Mouse (Mus musculus) testis, adult 2 months (tissue): ENCODE data around the gene AB124611. TPM values are rescaled to one million over a fixed set of nuclear protein-coding genes. Genes with fewer than 3 reads are reported as not detected.
A peak's percentile ranks its signal among the peaks of the same experiment; 100 is the strongest.

Experiments used
- H3K27ac ChIP-seq: fragments of 200-500 bp; 2 replicates; pipeline ENCODE4 v1.5.1; 2012; ENCODE audit warnings: low read depth, low read length; ENCODE audit not compliant: control insufficient read depth, insufficient read depth
- H3K27me3 ChIP-seq: fragments of 200-500 bp; 2 replicates; pipeline ENCODE4 v1.6.1; 2012; ENCODE audit warnings: mild to moderate bottlenecking, low read length, moderate library complexity; ENCODE audit not compliant: control insufficient read depth, insufficient read depth
- H3K36me3 ChIP-seq: fragments of 200-500 bp; 2 replicates; pipeline ENCODE4 v1.6.1; 2012; ENCODE audit warnings: mild to moderate bottlenecking, low read length; ENCODE audit not compliant: control insufficient read depth, insufficient read depth
- H3K4me1 ChIP-seq: fragments of 200-500 bp; 2 replicates; pipeline ENCODE4 v1.6.1; 2012; ENCODE audit warnings: low read length; ENCODE audit not compliant: control insufficient read depth, insufficient read depth
- H3K4me3 ChIP-seq: fragments of 200-500 bp; 2 replicates; pipeline ENCODE4 v1.5.1; 2012; ENCODE audit warnings: low read depth, mild to moderate bottlenecking, low read length, moderate library complexity, mixed read lengths; ENCODE audit not compliant: control insufficient read depth
- CTCF ChIP-seq: fragments of 200-500 bp; IDR thresholded peaks from 2 replicates; pipeline ENCODE4 v1.5.1; 2012; ENCODE audit warnings: low read depth, mild to moderate bottlenecking, inconsistent platforms, low read length, moderate library complexity; ENCODE audit not compliant: control insufficient read depth, insufficient read depth, insufficient replicate concordance
- POLR2A ChIP-seq: fragments of 200-500 bp; IDR thresholded peaks from 2 replicates; pipeline ENCODE4 v1.6.1; 2012; ENCODE audit warnings: low read depth, mild to moderate bottlenecking, inconsistent platforms, low read length, moderate library complexity; ENCODE audit not compliant: control insufficient read depth
- polyA plus RNA-seq: library from polyadenylated mRNA; depleted of rRNA; stranded (reverse); fragments of >200 nt; gene quantifications from 2 replicates; pipeline ENCODE4 v1.2.3, GENCODE M21; 2012

Gene AB124611
- polyA plus RNA-seq, 1 experiment = 0.23 TPM

DNA sequence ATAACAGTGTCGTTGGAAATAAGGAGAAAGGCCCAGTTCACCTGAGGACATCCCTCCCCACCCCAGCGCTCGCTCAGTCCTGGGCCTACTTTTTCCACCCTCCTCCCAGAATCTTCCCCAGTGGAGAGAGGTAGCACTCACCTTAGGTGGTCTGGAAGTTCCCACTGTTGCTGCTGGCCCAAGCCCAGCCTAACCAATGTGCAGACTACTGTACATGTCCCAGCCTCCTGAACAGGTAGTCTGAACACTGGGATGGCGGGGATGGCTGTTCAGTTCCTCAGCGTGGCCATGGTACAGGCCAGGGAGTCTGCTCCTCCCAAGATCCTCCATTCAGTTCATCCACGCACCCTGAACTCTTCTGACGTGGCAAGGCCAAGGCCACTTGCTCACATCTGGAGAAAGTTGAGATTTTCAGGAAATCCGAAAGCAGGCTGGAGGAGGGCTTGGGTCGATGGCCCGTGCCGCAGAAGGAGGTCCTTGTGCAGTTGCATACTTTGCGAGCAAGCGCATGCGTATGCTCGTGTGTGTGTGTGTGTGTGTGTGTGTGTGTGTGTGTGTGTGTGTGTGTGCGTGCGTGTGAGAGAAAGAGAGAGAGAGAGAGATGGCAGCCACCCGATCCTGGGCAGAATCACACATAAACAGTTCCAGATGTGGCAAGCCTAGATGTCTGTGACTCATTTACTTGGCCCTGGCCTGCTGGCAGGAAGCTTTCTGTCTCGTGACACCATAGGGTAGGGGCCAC, 29.5 kb upstream of the AB124611 start:
- no peak for TF ChIP-seq POLR2A
- TF ChIP-seq CTCF = no peak
- Histone ChIP-seq H3K27ac (no peak overlapping the region), H3K27me3 (no peaks in the 10 kb centered on the region), H3K36me3 (no peaks in the 10 kb centered on the region; the same call in 1 of the 2 replicates), H3K4me3 (no peak overlapping the region), H3K4me1 (no peaks in the 10 kb centered on the region)

DNA sequence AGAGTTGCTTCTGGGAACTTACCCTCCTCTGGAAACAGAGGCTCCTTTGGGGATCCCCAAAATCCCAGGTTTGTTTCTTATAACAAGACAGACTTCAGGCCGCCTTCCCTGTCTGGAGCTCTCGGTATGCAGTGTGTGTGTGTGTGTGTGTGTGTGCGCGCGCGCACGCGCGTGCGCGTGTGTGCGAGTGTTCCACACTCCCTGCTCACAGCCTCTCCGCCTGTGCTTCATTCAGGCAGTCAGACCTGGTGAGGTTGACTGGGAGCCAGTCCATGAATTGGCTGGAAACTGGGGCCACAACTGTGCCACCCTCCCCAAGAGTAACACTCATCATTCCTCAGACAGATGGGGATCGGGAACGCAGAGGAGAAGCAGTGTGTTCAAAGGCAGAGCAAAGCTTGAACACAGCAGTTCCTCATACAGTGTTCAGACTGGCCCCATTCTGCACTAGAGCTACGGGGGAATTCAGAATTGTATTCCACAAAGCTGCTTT, 28.9 kb upstream of the AB124611 start:
- Histone ChIP-seq H3K4me3 (no peak overlapping the region), H3K4me1 (no peaks in the 10 kb centered on the region), H3K27ac (peak overlapping the region; percentile 34; the same call in 1 of the 2 replicates), H3K27me3 (no peaks in the 10 kb centered on the region), H3K36me3 (no peaks in the 10 kb centered on the region; the same call in 1 of the 2 replicates)
- TF ChIP-seq POLR2A = no peak
- TF ChIP-seq CTCF = no peak

DNA sequence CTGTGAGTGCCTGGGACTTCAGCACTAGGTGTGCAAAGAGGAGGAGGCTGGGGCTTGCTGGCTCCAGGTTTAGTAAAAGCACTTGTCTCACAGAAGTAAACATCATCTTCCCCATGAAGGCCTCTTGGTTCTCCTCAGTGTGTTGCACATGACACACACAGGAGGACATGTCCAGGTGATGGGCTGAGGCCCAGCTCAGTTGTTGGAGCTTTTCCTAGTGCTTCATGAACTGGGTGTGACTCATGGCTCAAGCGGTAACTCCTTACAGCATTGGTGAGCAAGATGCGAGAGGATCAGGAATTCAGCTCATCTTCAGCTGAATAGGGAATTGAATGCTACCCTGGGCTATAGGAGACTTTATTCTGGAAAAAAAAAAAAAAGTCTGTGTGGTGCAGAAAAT, 28.3 kb upstream of the AB124611 start:
- H3K4me1 ChIP-seq = no peaks in the 10 kb centered on the region

DNA sequence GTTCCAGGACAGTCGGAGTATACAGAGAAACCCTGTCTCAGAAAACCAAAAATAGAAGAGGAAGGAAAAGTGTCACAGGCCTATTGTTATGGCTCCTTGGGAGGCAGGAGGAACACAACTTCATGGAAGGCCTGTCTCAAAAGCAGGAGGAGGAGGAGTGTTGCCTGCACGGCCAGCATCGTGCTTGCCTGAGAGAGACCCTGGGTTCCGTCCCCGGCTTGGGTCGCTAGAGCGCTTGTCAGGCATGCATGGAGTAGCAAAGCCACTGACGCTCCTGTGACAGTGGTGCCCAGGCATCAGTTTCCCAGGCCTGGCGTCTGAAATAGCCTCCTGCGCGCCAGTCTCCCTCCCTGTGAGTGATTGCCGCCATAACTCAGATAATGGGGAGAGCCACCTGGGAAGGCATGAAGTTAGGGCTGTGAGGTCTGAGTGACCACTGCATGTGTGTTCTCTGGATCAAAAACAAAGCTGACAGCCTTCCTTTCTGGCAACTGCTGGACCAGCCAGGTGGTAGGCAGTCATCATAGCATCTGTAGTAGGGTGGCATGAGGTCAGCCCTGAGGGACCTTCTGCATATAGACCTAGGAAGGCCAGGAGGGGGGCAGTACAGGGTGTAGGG, 27.6 kb upstream of the AB124611 start:
- TF ChIP-seq CTCF (no peak), POLR2A (no peak)
- no peaks in the 10 kb centered on the region for H3K4me1 ChIP-seq
- H3K36me3 ChIP-seq = no peaks in the 10 kb centered on the region; the same call in 1 of the 2 replicates
- H3K27ac ChIP-seq = no peak overlapping the region
- no peak overlapping the region for H3K4me3 ChIP-seq
- no peaks in the 10 kb centered on the region for H3K27me3 ChIP-seq

More for the DNA sequence above, 28.3 kb upstream of the AB124611 start:
- Histone ChIP-seq H3K36me3 (no peaks in the 10 kb centered on the region; the same call in 1 of the 2 replicates), H3K4me3 (no peak overlapping the region), H3K27ac (no peak overlapping the region), H3K27me3 (no peaks in the 10 kb centered on the region)
- TF ChIP-seq CTCF (no peak), POLR2A (no peak)

DNA sequence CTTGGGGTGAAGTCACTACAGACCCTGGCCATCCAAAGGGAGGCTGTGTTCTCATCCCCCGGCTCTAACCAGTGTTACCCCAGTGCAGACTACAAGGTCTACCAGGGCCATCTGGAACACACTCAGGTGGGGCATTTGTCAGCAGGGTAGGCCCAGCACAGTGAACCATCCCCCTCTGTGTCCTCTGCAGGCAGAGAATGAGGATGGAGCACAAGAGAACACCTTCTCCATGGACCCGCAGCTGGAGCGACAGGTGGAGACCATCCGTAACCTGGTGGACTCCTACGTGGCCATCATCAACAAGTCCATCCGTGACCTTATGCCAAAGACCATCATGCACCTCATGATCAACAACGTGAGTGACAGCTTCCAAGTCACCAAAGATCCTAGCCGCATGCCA, 22.6 kb upstream of the AB124611 start:
- no peaks in the 10 kb centered on the region; the same call in none of the 2 replicates for H3K4me1 ChIP-seq
- H3K36me3 ChIP-seq = no peaks in the 10 kb centered on the region; the same call in 1 of the 2 replicates
- peak overlapping the region; percentile 0; the same call in 1 of the 2 replicates for H3K4me3 ChIP-seq
- TF ChIP-seq CTCF (no peak), POLR2A (no peak)
- H3K27ac ChIP-seq = no peak overlapping the region
- no peaks in the 10 kb centered on the region for H3K27me3 ChIP-seq

DNA sequence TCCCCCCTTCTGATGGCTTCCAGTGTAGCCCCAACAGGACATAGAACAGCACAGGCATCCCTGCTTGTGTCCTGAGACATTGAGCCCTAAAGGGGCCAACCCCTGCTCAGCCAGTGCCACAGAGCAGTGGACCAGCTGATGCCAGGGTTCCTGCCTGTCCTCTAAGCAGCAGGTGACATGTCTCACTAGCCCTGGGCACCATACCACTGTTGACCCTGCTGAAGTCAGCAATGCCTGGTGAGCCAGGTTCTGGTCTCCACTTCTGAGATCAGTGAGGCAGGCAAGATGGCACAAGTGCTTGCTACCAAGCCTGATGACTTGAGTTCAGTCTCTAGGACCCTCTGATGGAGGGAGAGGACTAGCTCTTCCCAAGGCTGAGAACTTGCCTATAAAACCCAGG, 20.2 kb upstream of the AB124611 start:
- no peak overlapping the region for H3K27ac ChIP-seq
- H3K4me3 ChIP-seq = peak overlapping the region; percentile 65
- no peaks in the 10 kb centered on the region for H3K27me3 ChIP-seq
- peaks cover 13% of the 10 kb centered on the region for H3K4me1 ChIP-seq
- no peaks in the 10 kb centered on the region; the same call in 1 of the 2 replicates for H3K36me3 ChIP-seq
- TF ChIP-seq CTCF = no peak
- no peak for TF ChIP-seq POLR2A

DNA sequence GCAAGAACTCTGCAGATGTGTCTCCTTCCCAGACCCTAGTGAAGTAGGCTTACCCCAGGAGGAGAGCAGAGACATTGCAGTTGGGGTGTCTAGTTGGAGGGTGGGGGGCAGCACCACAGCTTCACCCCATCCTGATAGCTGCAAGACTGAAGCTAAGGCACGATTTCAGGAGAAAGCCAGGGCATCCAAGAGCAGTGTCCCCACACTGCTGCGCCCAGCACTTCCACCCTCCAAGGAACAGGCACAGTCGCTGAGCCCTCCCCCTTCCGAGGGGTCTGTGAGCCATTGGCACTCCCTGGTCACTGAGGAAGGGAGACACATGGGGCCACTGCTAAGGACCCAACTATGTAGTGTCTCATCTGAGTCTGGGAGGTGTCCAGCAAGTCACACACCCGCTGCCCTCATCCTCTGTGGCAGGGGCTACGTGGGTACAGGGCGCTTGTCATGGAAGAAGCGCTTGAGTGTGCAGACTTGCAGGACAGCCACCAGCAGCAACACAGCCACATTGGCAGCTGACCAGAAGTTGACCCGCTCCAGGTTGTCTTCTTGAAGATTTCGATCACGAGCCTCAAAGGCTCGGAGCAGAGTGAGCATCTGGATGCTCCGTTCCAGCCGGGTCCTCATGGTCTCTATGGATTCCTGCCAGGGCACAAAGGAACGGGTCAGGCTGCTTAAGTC, 18.1 kb upstream of the AB124611 start:
- H3K36me3 ChIP-seq = no peaks in the 10 kb centered on the region; the same call in 1 of the 2 replicates
- H3K27me3 ChIP-seq = no peaks in the 10 kb centered on the region
- H3K4me3 ChIP-seq = no peak overlapping the region
- TF ChIP-seq CTCF = no peak
- no peak for TF ChIP-seq POLR2A
- peaks cover 17% of the 10 kb centered on the region for H3K4me1 ChIP-seq
- H3K27ac ChIP-seq = no peak overlapping the region
